Mouse (Mus musculus) MEL-GATA-1-ER (cell line): Measurements from ENCODE around the gene Chd8.
A peak's percentile ranks its signal among the peaks of the same experiment; 100 is the strongest.

ENCODE experiments used
- DNase-seq: peaks from one replicate; pipeline ENCODE4 v3.0.0-alpha.2; 2012; ENCODE audit warnings: low read depth; ENCODE audit errors: extremely low read depth

Chd8 gene

DNA sequence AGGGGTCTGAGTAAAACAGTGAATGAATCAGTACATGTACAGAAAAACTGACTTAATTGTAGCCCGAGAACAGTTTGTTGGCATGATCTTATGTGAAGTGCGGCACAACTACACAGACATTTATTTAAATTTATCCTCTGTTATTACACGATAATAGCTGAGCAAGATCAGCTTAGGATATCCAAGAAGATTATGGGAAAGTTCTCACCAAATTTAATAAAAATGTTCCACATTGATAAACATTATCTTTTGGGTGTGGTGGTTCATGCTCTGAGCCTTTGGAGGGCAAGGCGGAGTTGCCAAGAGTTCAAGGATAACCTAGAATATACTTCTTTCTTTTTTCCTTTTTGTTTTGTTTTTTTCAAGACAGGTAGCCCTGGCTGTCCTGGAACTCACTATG is 58.2 kb downstream of the Chd8 start:
- no peak for DNase-seq

DNA sequence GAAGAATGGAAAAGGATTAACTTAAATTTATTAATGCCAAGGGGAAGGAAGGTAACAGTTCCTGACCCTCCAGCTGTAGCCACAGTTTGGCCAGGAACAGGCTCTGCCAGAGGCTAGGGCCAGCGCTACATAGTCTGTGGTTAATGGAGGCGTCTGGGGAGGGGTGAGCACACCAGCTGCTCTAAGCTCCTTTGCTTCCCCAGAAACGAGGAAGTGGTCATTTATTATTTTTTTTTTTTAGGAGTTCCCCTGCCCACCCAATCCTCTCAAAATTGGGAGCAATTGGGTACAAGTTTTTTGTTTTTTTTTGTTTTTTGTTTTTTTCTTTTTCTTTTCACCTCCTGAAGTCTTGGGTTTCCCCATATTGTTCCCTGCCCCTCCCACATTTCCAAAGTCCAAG is 59.4 kb downstream of the Chd8 start:
- peak; percentile 32 for DNase-seq

DNA sequence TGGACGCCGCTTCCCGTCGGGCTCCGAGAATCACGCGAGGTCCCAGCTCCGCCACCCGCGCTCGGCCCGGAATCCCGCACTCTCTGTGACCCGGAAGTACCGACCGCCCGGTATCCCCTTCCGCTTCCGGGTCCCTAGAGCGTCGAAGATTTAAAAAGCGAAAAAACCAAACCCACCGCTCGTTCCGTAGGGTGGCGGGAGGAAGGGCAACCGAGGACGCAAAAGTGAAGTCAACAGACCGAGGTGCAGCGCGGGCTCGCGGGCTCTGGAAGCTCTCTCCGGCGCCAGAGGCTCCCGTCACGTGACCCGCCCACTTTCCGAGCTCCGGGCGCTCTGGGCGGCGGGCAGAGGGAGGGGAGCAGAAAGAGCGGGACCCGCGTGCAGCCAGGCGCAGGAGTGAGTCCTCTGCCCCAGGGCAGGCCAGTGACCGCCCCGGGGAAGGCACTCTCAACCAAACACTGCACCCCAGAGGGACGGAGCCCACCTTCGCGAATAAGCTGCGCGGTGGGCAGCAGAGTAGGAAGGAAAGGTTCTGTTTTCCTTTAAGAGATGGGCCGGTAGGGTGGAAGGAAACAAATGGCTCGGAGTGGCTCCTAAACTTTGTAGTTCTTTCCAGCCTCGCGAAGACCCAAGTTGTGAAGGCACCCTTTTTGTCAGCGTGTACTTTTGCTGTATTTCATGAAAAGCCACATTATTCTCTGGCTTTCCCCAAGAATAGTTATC is 60.3 kb downstream of the Chd8 start, which contains the start of gene Supt16:
Gene Supt16 (minus strand): TSS at position 261 of the 723 bp plus-strand sequence.
- peak; percentile 56 for DNase-seq

DNA sequence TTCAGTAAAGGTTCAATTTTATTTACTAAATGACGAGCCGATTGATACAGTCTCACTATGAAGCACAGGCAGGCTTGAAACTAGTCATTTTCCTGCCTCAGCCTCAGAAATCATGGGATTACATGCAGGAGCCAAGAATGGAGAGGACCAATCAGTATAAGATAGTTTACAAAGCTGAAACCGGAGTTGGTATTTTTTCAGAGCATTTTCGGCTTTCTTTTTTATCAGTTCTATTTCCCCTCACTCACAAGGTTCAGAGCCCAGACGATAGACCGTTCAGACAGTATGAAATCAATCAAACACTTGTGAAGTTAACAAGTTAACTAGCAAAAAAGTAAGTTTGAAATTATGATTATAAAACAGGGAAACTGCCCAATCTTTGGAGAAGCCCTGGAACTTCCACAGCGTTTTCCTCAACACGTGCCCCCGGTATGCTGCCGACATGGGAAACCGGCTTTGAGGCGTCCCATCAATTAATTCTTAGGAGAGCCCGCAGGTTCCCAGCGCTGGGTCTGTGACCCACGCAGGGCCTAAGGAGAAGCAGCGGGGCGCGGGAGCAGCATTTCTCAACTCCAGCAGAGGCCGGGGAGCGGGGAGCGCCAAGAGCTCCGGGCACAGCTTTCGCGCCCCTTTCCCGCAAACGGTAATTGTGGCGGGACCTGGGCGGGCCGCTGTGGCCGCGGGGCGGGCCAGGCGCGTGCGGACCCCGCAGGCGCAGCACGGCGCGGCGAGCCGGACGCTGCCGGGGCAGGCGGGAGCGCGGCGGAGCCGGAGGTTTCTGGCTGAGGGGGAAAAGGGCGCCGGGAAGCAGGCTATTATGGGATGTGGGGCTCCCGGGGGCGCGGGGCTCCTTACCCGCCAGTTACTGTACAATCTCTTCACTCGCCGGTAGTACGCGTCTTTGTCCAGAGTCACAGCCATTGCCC is 61.1 kb downstream of the Chd8 start:
- DNase-seq = peak; percentile 11

DNA sequence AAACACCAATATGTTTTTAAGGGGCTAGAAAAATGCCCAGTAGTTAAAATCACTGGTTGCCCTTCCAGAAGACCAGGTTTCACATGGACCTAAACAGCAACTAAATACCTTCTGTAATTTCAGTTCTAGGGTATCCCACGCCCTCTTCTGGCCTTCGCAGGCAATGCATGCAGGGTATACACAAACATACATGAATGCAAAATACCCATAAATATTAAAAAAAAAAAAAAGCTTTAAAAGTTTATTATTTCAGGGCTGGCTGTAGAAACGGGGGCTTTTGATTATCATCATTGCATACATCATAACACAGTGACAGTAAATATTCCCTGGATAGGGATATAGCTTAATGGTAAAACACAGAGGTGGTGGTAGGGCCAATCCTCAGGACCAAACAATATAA is 61.9 kb downstream of the Chd8 start:
- peak; percentile 76 for DNase-seq

DNA sequence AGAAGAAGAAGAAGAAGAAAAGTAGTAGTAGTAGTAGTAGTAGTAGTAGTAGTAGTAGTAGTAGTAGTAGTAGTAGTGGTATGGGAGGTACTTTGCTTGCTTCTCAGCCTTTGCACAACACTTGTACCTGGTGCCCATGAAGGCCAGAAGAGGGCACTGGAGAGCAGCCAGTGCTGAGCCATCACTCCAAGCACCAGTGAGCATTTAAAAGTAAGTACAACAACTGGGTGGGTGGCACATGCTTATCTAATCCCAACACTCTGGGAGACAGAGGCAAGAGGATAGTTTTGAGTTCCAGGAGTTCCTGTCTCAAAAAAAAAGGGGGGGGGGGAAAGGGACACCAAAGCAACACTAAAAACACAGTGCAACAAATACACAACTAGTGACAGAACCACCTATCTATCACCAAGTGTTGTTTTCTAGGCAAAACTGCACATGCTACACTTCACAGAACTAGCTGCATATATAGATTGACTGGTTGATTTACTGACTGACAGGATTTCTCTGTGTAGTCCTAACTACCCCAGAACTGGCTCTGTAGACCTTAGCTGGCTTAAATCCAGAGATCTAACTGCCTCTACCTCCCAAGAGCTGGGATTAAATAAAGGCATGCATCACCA is 66.7 kb downstream of the Chd8 start:
- peak; percentile 83 for DNase-seq

DNA sequence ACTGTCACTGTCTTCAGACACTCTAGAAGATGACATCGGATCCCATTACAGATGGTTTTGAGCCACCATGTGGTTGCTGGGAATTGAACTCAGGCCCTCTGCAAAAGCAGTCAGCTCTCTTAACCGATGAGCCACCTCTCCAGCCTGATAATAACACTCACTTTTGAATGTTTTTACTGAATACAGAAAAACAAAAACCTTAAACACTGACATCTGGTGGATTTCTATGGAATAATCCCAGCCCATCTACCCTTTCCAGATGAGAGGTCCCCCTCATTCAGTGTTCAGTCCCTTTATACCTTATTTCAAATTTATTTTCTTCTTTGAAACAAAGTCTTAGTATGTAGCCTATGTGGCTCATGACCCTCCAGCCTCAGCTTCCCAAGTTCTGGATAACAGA is 68.1 kb downstream of the Chd8 start:
- no peak for DNase-seq

DNA sequence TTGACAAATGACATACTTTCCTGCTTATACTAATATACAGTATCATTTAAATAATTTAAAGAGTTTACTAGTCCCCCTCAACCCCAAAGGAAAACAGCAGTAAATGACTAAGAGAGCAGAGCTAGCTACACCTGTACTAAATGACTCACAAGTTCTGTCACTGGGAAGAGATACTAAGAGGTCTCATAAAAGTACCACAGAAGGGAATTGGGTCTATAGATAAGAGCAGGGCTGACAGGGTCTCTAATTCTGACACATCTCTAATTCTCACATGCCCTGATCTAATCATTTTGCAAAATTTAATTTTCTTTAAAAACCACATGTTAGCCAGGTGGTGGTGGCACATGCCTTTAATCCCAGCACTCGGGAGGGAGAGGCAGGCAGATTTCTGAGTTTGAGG is 68.8 kb downstream of the Chd8 start:
- no peak for DNase-seq

DNA sequence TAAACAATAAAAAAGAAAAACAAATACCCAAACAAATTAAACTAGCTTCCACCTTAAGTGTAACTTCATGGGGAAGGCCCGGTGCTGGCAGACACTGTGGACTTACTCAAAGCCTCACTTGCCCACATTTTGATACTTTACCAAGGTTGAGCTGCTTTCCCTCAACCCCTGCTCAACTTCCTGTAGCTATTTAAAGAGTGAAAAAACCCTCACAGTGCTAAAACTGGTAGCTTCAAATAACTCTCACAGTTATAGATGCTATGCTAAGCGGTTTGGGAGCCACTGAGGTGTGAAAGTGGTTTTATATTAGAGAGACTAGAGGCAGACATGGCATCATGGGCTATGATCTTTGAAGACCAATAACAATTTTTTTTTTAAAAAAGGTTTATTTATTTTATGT is 91.0 kb downstream of the Chd8 start:
- DNase-seq = no peak

DNA sequence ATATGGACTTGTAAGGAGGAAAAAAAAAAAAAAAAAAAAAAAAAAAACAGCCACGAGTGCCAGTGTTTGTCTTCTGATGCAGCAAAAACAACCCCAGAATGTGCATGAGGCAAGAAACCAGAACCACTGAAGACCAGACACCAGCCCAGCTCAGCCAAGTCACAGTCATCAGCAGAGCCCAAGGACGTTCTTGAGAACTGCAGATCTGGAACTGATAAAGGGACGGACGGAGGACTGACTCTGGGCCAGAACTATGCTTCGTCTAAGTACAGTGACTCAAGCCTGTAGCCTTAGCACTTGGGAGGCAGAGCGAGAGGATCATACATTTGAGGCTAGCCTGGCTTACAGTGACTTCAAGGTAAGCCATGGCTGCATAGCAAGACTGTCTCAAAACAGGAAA is 96.7 kb downstream of the Chd8 start:
- DNase-seq = no peak

DNA sequence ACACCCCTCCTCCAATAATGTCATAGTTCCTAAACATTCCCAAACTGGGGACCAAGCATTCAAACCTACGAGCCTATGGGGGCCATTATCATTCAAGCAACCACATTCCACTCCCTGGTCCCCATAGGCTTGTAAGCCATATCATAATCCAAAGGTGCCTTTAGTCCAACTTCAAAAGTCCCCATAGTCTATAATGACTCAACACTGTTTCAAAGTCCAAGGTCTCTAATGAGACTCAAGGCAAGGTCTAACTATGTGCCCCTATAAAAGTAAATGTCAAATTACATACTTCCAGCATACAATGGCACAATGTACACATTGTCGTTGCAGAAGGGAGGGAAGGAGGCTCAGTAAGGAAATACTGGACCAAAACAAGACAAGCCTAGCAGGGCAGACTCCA is 102.6 kb downstream of the Chd8 start:
- no peak for DNase-seq

DNA sequence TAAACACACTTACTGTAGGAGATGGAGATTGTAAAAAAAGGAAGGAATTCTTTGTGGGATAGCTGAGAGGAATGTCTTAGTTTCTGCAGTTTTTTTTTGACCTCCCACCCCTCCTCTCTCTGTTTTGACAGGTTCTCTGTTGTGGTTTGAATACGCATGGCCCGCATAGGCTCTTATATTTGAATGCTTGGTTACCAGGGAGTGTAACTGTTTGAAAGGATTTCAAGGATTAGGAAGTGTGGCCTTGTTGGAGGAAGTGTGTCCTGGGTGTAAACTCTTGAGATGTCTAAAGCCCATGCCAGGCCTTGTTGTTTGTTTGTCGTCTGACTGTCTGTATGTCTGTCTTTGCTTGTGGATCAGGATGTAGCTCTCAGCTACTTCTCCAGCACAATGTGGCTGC is 105.0 kb downstream of the Chd8 start:
- no peak for DNase-seq

DNA sequence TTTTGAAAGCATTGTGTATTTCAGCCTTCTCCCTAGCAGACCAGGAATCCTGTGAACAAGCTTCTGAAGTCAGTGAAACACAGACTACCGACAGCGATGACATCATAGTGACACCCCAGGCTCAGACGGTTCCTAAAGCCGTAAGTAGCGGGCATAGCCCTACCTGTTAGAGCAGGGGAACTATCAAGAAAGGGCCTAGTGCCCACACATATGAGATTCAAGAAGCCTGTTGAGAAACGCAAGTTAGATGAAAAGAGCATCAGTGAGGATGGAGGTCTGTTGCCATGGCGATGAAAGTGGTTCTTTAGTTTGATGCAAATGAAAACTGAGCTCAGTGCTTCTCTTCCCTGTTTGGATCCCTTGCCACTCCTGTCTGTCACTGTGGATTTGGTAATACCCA is 105.4 kb downstream of the Chd8 start:
- DNase-seq = no peak

DNA sequence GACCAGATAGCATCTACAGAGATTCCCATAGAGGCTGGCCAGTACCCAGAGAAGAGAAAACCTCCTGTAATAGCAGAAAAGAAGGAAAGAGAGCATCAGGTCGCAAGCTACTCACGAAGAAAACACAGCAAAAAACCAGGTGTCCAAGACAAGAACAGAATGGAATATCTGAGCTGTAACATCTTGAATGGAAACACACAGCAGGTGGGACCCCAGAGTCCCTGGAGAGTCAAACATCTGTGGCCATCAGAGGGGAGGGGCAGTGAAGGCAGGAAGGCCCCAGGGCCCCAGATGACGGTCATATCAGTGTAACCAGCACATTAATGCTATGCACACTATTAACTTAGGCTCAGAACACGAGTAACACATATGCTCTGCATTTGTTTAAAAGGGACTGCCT is 107.7 kb downstream of the Chd8 start:
- no peak for DNase-seq
